In genomic region chr10:86296111-86296510, GRCm38 (mm10) we compare ENCODE assay signal across 7 mouse cellular contexts. TPM values are rescaled to one million over a fixed set of nuclear protein-coding genes. Genes with fewer than 3 reads are reported as not detected.
DNase-seq lines count a peak whose midpoint lies in the region; ATAC-seq and TF ChIP-seq lines count a peak whose summit lies in the region.

No protein-coding gene starts in this region.

- no peak for TF ChIP-seq POLR2A in kidney, adult 2 months (IDR thresholded peaks at IDR 0.05; ENCODE audit: low read depth, low read length)

- peaks cover 30% of the 10 kb centered on the region for H3K27me3 ChIP-seq in embryonic facial prominence, embryonic 10.5 days (replicated peaks; ENCODE audit: low read depth, poor library complexity, severe bottlenecking)
- no peaks in the 10 kb centered on the region for H3K27me3 ChIP-seq in kidney, adult 2 months (replicated peaks; ENCODE audit: control insufficient read depth, insufficient read depth, low read length)
- no peaks in the 10 kb centered on the region; the same call in 1 of the 2 replicates for H3K27me3 ChIP-seq in limb, embryonic 12.5 days
- peaks cover 3% of the 10 kb centered on the region; the same call in 1 of the 2 replicates for H3K27me3 ChIP-seq in midbrain, embryonic 14.5 days (ENCODE audit: control insufficient read depth, insufficient read depth, low read length)

- WGBS in embryonic facial prominence, embryonic 10.5 days = 2% methylated on average over 14 of the region's 14 CpGs
- 7% methylated on average over 14 of the region's 14 CpGs for WGBS in kidney, adult 2 months
- under 1% methylated on average over 14 of the region's 14 CpGs for WGBS in limb, embryonic 12.5 days
- WGBS in midbrain, embryonic 14.5 days = 5% methylated on average over 14 of the region's 14 CpGs

- H3K4me2 ChIP-seq in limb, embryonic 12.5 days = peak overlapping the region; percentile 60
- peak overlapping the region; percentile 48 for H3K4me2 ChIP-seq in midbrain, embryonic 14.5 days (ENCODE audit: low read length)

- peak overlapping the region; percentile 37; the same call in 1 of the 2 replicates for H3K9ac ChIP-seq in limb, embryonic 12.5 days (replicated peaks)
- H3K9ac ChIP-seq in midbrain, embryonic 14.5 days (replicated peaks; ENCODE audit: low read length) = peak overlapping the region; percentile 34; the same call in 1 of the 2 replicates

- DNase-seq in adrenal gland, postnatal 36 days = peak; percentile 86 to 89
- DNase-seq in embryonic facial prominence, embryonic 10.5 days (ENCODE audit: low spot score) = peak; percentile 88
- DNase-seq in heart, adult 18-20 months = peak; percentile 87 to 89
- peak; percentile 90 for DNase-seq in kidney, adult 2 months
- DNase-seq in midbrain, embryonic 14.5 days = peak; percentile 82
- peak; percentile 23 to 67 for DNase-seq in spleen, postnatal 10 days (ENCODE audit: low spot score in 2 of 2)

- no peaks in the 10 kb centered on the region for H3K9me3 ChIP-seq in embryonic facial prominence, embryonic 10.5 days
- H3K9me3 ChIP-seq in limb, embryonic 12.5 days = no peaks in the 10 kb centered on the region
- no peaks in the 10 kb centered on the region for H3K9me3 ChIP-seq in midbrain, embryonic 14.5 days (ENCODE audit: control insufficient read depth, low read length)

- ATAC-seq in limb, embryonic 12.5 days (ENCODE audit: insufficient number of reproducible peaks, insufficient read depth, low FRiP score, low TSS enrichment, low read depth) = peak; percentile 5; the same call in 1 of the 2 replicates
- peak; percentile 64; the same call in 1 of the 2 replicates for ATAC-seq in midbrain, embryonic 14.5 days (ENCODE audit: low FRiP score, low TSS enrichment)

- TF ChIP-seq CTCF in kidney, adult 2 months (conservative IDR thresholded peaks at IDR 0.05; ENCODE audit: insufficient read depth, insufficient read length, low read depth, low read length) = peak; percentile 97

- H3K4me1 ChIP-seq in embryonic facial prominence, embryonic 10.5 days = peaks cover 38% of the 10 kb centered on the region
- peaks cover 30% of the 10 kb centered on the region for H3K4me1 ChIP-seq in kidney, adult 2 months (ENCODE audit: control insufficient read depth, insufficient read depth, low read length)
- H3K4me1 ChIP-seq in limb, embryonic 12.5 days (replicated peaks) = peaks cover 35% of the 10 kb centered on the region
- peaks cover 9% of the 10 kb centered on the region for H3K4me1 ChIP-seq in midbrain, embryonic 14.5 days (ENCODE audit: control insufficient read depth, insufficient read depth, low read length)

- H3K36me3 ChIP-seq in embryonic facial prominence, embryonic 10.5 days (replicated peaks) = no peaks in the 10 kb centered on the region
- H3K36me3 ChIP-seq in kidney, adult 2 months (ENCODE audit: control insufficient read depth, insufficient read depth, low read length) = no peaks in the 10 kb centered on the region
- no peaks in the 10 kb centered on the region for H3K36me3 ChIP-seq in limb, embryonic 12.5 days
- H3K36me3 ChIP-seq in midbrain, embryonic 14.5 days (ENCODE audit: control insufficient read depth, insufficient read depth, low read length) = no peaks in the 10 kb centered on the region

- H3K27ac ChIP-seq in embryonic facial prominence, embryonic 10.5 days (replicated peaks) = peak overlapping the region; percentile 87
- H3K27ac ChIP-seq in kidney, adult 2 months (ENCODE audit: insufficient read depth, low read depth, low read length) = peak overlapping the region; percentile 65
- H3K27ac ChIP-seq in limb, embryonic 12.5 days = peak overlapping the region; percentile 98
- no peak overlapping the region for H3K27ac ChIP-seq in midbrain, embryonic 14.5 days (replicated peaks; ENCODE audit: low read depth, low read length)

- H3K4me3 ChIP-seq in embryonic facial prominence, embryonic 10.5 days = peak overlapping the region; percentile 50
- H3K4me3 ChIP-seq in kidney, adult 2 months (ENCODE audit: insufficient read depth, low read depth, low read length) = no peak overlapping the region
- H3K4me3 ChIP-seq in limb, embryonic 12.5 days (replicated peaks) = peak overlapping the region; percentile 26
- no peak overlapping the region for H3K4me3 ChIP-seq in midbrain, embryonic 14.5 days (replicated peaks; ENCODE audit: low read depth, low read length)

RNA-seq across cellular contexts. Expression of gene Timp3, which starts 4.1 kb away (rescaled TPM):
- 100 to 1,000 TPM; 434 to 635 TPM for total RNA-seq in adrenal gland, postnatal 36 days (2021)
- polyA plus RNA-seq in embryonic facial prominence, embryonic 10.5 days (2016; fragmentation: Nextera tagmentation; extraction: Ambion mirVana) = 29.4 and 36.3 TPM in 2 replicates
- total RNA-seq in heart, adult 18-20 months (2021) = 100 to 1,000 TPM; 161 to 188 TPM
- polyA plus RNA-seq in kidney, adult 2 months (2012; rRNA removed) = 609 and 859 TPM in 2 replicates
- 66.3 and 69.4 TPM in 2 replicates for polyA plus RNA-seq in limb, embryonic 12.5 days (2016; fragmentation: Nextera tagmentation; extraction: Ambion mirVana)
- polyA plus RNA-seq in midbrain, embryonic 14.5 days (2014; fragmentation: Nextera tagmentation; extraction: Ambion mirVana) = 13.2 and 23.5 TPM in 2 replicates

Comparison
In these comparisons a context has a peak if more than half of its experiments do, and no peak if none do; other contexts are left out.
1. H3K4me3 ChIP-seq: peak in embryonic facial prominence, embryonic 10.5 days (single experiment) and limb, embryonic 12.5 days (single experiment); none in kidney, adult 2 months (single experiment) and midbrain, embryonic 14.5 days (single experiment).
2. Peak in every context shown above with its lines, with median percentiles within 50 percentile points of each other: DNase-seq.